Mouse (Mus musculus): Measurements from ENCODE around the gene Epas1. TPM values are rescaled to one million over a fixed set of nuclear protein-coding genes. Genes with fewer than 3 reads are reported as not detected.

Gene Epas1
- polyA plus RNA-seq, 1 experiment from 2014 or later = 2.1 TPM

DNA sequence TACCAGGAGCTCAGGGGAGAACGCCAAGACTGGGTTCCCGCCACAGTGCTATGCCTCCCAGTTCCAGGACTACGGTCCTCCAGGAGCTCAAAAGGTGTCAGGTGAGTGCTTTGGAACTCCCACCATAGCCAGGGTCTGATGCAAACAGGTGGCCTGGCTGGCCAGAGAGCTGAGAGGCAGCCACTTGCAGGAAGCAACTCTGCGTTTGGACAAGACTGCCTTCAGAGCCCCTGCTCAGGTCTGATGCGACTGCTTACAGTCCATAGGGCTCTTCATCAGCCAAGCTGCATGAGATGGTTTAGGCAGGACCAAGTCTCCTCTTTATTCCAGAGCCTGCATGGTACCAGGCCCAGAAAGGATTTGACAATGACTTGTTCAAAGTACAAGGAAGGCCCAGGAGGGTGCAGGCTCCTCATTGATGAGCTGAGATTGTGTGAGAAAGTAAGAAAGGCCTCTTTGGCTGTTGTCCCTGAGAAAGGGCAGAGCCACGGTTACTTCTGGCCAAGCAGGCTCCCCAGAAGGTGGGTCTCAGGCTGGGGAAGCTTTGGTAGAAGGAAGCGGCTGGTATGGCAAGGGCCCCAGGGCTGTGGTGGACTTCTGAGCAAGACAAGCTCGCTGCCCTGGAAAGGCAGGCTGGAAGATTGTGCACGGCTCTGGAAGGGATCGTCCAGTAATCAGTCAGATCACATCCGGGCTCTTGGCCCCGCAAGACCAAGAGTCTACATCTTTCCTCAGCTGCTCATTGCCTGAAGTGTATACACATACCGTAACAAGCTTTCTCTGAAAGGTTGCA lies 76.1 kb downstream of the Epas1 start:
- H3K4me1 ChIP-seq (replicated peaks) = no peaks in the 10 kb centered on the region
- ATAC-seq (ENCODE audit: insufficient number of reproducible peaks, insufficient read depth, low FRiP score, low TSS enrichment, low read depth) = no peak
- H3K4me3 ChIP-seq (replicated peaks) = no peak overlapping the region
- no peaks in the 10 kb centered on the region for H3K36me3 ChIP-seq
- WGBS = 86% methylated on average over 13 of the region's 13 CpGs
- no peak overlapping the region for H3K27ac ChIP-seq
- no peak overlapping the region for H3K9ac ChIP-seq (replicated peaks)
- no peak overlapping the region for H3K4me2 ChIP-seq
- no peaks in the 10 kb centered on the region for H3K27me3 ChIP-seq
- H3K9me3 ChIP-seq = no peaks in the 10 kb centered on the region

DNA sequence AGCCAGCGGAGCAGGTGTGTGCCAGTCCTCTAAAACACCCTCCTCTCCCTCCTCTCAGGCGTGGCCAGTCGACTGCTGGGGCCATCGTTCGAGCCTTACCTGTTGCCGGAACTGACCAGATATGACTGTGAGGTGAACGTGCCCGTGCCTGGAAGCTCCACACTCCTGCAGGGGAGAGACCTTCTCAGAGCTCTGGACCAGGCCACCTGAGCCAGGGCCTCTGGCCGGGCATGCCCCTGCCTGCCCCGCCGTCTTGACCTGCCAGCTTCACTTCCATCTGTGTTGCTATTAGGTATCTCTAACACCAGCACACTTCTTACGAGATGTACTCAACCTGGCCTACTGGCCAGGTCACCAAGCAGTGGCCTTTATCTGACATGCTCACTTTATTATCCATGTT lies 77.4 kb downstream of the Epas1 start:
- no peak overlapping the region for H3K4me2 ChIP-seq
- H3K36me3 ChIP-seq = no peaks in the 10 kb centered on the region
- H3K9ac ChIP-seq (replicated peaks) = no peak overlapping the region
- no peaks in the 10 kb centered on the region for H3K27me3 ChIP-seq
- no peak overlapping the region for H3K4me3 ChIP-seq (replicated peaks)
- no peaks in the 10 kb centered on the region for H3K9me3 ChIP-seq
- H3K27ac ChIP-seq = no peak overlapping the region
- no peak for ATAC-seq (ENCODE audit: insufficient number of reproducible peaks, insufficient read depth, low FRiP score, low TSS enrichment, low read depth)
- H3K4me1 ChIP-seq (replicated peaks) = no peaks in the 10 kb centered on the region
- 86% methylated on average over 12 of the region's 12 CpGs for WGBS

DNA sequence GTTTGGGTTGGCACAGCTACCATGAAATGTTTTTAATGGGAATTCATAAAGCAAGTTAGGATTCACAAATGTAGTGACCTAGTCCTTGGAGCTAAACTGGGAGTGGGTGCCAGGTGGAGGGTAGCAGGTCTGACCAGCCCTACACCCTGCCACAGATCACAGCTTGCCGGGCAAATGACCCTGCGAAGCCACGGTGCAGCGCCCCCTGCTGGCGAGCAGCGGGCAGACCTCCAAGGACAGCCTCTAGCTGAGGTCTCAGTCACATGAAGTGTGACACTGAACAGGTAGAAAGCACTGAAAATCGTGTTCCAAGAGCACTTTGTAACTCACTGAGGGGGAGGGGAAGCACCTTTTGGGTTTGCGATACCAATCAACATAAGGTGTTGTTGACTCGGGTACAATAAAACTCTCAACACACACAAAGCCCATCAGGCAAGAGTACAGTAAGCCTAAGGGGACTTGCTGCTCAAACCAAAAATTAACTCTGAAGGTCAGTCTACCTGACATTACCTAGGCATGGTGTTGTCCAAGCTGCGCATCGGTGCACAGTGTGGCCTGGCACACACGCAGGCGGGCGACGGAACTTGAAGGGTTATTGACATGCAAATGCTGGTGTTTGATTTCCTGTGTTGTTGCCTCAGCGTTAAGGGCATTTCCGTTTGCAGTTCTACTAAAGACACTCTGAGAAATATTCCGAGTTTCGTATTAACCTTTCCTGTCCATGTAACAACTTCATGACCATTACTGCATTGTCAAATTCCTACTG lies 79.2 kb downstream of the Epas1 start:
- H3K27ac ChIP-seq = no peak overlapping the region
- no peak overlapping the region for H3K4me2 ChIP-seq
- 72% methylated on average over 19 of the region's 19 CpGs for WGBS
- H3K4me1 ChIP-seq (replicated peaks) = no peaks in the 10 kb centered on the region
- H3K36me3 ChIP-seq = no peaks in the 10 kb centered on the region
- no peak overlapping the region for H3K9ac ChIP-seq (replicated peaks)
- H3K9me3 ChIP-seq = no peaks in the 10 kb centered on the region
- ATAC-seq (ENCODE audit: insufficient number of reproducible peaks, insufficient read depth, low FRiP score, low TSS enrichment, low read depth) = no peak
- H3K27me3 ChIP-seq = no peaks in the 10 kb centered on the region
- no peak overlapping the region for H3K4me3 ChIP-seq (replicated peaks)

DNA sequence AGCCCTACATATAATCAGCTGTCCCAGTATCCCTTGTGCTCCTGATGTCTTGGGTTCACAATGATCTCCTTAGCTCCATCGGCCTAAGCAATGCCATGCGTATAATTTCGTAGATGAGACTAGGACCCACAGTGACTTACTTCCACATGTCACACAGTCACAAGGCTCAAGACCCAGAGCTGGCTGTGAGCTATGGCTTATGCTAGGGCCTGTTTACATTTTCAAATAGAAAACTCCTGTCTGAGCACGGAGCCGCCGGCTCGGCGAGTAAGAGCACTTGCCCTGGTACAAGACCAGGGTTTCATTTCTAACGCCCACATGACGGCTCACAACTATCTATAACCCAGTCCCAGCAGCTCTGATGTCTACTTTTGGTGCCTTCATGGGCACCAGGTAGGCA lies 80.4 kb downstream of the Epas1 start:
- no peaks in the 10 kb centered on the region for H3K4me1 ChIP-seq (replicated peaks)
- WGBS = 94% methylated on average over 10 of the region's 10 CpGs
- ATAC-seq (ENCODE audit: insufficient number of reproducible peaks, insufficient read depth, low FRiP score, low TSS enrichment, low read depth) = no peak
- H3K9me3 ChIP-seq = no peaks in the 10 kb centered on the region
- no peaks in the 10 kb centered on the region for H3K36me3 ChIP-seq
- no peak overlapping the region for H3K9ac ChIP-seq (replicated peaks)
- no peaks in the 10 kb centered on the region for H3K27me3 ChIP-seq
- H3K4me2 ChIP-seq = no peak overlapping the region
- H3K27ac ChIP-seq = no peak overlapping the region
- H3K4me3 ChIP-seq (replicated peaks) = no peak overlapping the region

DNA sequence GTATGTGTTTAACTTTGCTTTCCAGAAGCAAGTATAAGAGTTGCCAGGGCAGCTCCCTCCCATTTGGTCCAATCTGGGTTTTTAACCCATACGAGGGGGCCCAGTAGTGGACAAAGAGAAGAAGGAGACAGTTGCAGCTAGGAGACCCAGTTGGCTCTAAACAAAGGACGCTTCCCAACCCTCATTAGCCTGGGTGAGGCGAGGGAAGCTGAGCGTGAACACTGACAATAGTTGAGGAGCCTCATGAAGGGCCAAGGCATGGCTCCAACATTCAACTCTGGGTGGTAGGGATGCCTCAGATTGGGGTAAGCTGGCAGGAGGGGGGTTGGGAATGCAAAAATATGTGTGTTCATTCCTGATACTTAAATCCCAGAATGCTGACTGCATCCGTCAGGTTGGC lies 85.8 kb downstream of the Epas1 start:
- no peak for ATAC-seq (ENCODE audit: insufficient number of reproducible peaks, insufficient read depth, low FRiP score, low TSS enrichment, low read depth)
- no peaks in the 10 kb centered on the region for H3K36me3 ChIP-seq
- H3K9ac ChIP-seq (replicated peaks) = no peak overlapping the region
- no peaks in the 10 kb centered on the region for H3K9me3 ChIP-seq
- H3K4me3 ChIP-seq (replicated peaks) = no peak overlapping the region
- WGBS = 86% methylated on average over 5 of the region's 5 CpGs
- H3K27ac ChIP-seq = no peak overlapping the region
- H3K4me1 ChIP-seq (replicated peaks) = no peaks in the 10 kb centered on the region
- H3K27me3 ChIP-seq = no peaks in the 10 kb centered on the region
- H3K4me2 ChIP-seq = no peak overlapping the region

DNA sequence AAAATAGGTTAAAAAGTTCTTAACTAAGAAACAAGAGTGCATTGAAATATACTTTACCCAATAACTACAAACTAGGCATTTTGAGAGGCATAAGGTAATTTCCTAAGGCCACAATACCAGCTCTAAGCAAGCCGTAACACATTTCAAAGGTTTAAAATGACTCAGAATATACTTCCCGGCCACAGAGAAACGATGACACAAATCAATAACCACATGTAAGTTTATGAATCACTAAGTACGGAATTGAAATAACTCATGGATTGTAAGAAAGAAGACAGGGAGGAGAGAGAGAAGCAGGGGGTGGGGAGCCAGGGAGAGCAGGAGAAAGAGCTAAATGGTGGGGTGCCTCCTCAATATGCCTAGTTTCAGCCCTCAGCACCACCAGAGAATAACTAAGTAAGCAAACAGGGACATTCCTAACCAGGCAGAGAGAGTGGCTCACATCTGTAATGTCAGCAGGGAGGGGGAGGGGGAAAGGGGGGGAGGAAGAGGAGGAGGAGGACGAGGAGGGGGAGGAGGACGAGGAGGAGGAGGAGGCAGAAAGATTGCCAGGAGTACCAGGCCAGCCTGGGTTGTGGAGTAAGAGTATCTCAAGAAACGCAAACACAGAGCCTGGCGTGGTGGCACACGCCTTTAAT lies 97.3 kb downstream of the Epas1 start:
- no peak for ATAC-seq (ENCODE audit: insufficient number of reproducible peaks, insufficient read depth, low FRiP score, low TSS enrichment, low read depth)
- no peak overlapping the region for H3K27ac ChIP-seq
- H3K4me2 ChIP-seq = no peak overlapping the region
- H3K27me3 ChIP-seq = no peaks in the 10 kb centered on the region
- no peaks in the 10 kb centered on the region for H3K9me3 ChIP-seq
- no peaks in the 10 kb centered on the region for H3K36me3 ChIP-seq
- H3K4me3 ChIP-seq (replicated peaks) = no peak overlapping the region
- H3K9ac ChIP-seq (replicated peaks) = no peak overlapping the region
- 67% methylated on average over 9 of the region's 9 CpGs for WGBS
- no peaks in the 10 kb centered on the region for H3K4me1 ChIP-seq (replicated peaks)

DNA sequence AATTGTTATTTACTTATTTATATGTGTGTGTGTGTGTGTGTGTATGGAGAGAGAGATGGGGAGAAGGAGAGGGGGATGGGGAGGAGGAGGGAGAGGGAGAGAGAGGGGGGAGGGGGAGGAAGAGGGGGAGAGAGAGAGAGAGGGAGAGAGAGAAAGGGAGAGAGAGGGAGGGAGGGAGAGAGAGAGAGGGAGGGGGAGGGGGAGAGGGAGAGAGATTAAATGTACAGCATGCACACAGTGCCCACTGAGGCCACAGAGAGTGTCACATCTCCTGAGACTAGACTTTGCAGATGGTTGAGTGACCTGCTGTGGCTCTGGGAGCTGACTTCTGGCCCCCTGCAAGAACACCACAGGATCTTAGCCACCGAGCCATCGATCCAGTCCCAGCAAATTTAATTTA lies 98.3 kb downstream of the Epas1 start:
- no peaks in the 10 kb centered on the region for H3K36me3 ChIP-seq

DNA sequence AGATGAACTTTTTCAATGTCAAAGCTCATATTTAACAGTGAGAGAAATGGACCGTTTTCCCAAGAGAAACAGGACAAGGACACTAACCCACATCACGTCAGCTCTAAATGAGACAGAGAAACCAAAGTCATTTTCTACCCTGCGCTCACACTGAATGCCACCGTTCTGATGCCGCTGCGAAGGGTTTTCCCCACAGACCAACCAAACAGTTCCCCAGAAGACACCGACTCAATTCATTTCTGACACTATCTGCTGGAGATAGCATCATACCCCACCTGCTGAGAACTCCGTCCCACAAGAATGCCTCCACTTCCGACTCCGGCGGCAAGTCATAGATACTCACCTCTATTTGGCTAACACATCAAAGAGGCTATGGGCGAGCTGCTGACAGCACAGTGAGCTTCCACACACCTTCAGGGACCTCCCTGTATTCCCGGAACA lies 99.1 kb downstream of the Epas1 start:
- H3K36me3 ChIP-seq = no peaks in the 10 kb centered on the region
- no peaks in the 10 kb centered on the region for H3K9me3 ChIP-seq
- no peaks in the 10 kb centered on the region for H3K27me3 ChIP-seq
- H3K9ac ChIP-seq (replicated peaks) = no peak overlapping the region
- no peak overlapping the region for H3K4me2 ChIP-seq
- 74% methylated on average over 13 of the region's 13 CpGs for WGBS
- no peak for ATAC-seq (ENCODE audit: insufficient number of reproducible peaks, insufficient read depth, low FRiP score, low TSS enrichment, low read depth)
- no peak overlapping the region for H3K4me3 ChIP-seq (replicated peaks)
- no peak overlapping the region for H3K27ac ChIP-seq
- H3K4me1 ChIP-seq (replicated peaks) = no peaks in the 10 kb centered on the region

More for the DNA sequence above, 98.3 kb downstream of the Epas1 start:
- ATAC-seq (ENCODE audit: insufficient number of reproducible peaks, insufficient read depth, low FRiP score, low TSS enrichment, low read depth) = no peak
- Histone ChIP-seq H3K4me1 (replicated peaks) (no peaks in the 10 kb centered on the region), H3K27ac (no peak overlapping the region), H3K9ac (replicated peaks) (no peak overlapping the region), H3K4me2 (no peak overlapping the region), H3K4me3 (replicated peaks) (no peak overlapping the region), H3K9me3 (no peaks in the 10 kb centered on the region), H3K27me3 (no peaks in the 10 kb centered on the region)
- 67% methylated on average over 2 of the region's 2 CpGs for WGBS

DNA sequence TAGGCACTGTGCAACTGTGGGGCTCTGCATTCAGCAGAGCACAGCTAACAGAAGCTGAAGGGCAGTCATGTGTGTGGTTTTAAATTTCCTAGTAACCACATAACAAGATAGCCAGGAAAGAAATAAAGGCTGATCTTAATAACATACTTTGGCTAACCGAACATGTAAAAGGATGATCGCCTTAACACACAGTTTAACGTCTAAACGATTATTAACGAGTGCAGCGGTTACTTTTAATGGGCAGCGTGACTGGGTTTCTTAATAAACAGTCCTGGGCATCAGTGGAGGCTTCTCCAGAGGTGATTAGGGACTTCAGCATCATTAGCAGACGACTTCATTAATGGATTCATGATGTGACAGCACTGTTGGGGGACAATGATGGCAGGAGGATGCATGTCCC lies 117.1 kb downstream of the Epas1 start:
- Histone ChIP-seq H3K4me1 (replicated peaks) (no peaks in the 10 kb centered on the region), H3K36me3 (no peaks in the 10 kb centered on the region), H3K9ac (replicated peaks) (no peak overlapping the region), H3K9me3 (no peaks in the 10 kb centered on the region), H3K27ac (no peak overlapping the region), H3K4me2 (no peak overlapping the region), H3K4me3 (replicated peaks) (no peak overlapping the region), H3K27me3 (no peaks in the 10 kb centered on the region)
- WGBS = 61% methylated on average over 8 of the region's 8 CpGs
- no peak for ATAC-seq (ENCODE audit: insufficient number of reproducible peaks, insufficient read depth, low FRiP score, low TSS enrichment, low read depth)

DNA sequence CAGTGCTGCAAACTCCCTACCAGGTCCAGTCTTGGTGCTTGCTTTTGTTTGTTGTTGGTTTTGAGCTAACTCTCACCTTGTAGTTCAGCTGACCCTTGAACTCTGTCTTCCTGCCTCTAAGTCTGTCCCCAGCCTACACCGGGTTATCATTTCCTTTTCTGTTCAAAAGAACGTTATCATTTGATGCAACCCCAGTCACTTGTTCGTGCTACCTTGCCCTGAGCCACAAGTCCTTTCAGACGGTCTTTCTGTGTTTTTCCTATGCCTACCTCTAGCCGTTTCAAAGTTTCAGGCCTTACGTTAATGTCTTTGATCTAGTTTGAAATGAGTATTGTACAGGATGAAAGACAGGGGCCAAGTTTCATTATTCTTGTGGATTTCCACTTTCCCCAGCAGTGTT lies 119.1 kb downstream of the Epas1 start:
- Histone ChIP-seq H3K4me3 (replicated peaks) (no peak overlapping the region), H3K9ac (replicated peaks) (no peak overlapping the region), H3K27me3 (no peaks in the 10 kb centered on the region), H3K4me2 (no peak overlapping the region), H3K27ac (no peak overlapping the region), H3K9me3 (no peaks in the 10 kb centered on the region), H3K4me1 (replicated peaks) (no peaks in the 10 kb centered on the region), H3K36me3 (no peaks in the 10 kb centered on the region)
- WGBS = 73% methylated on average over 6 of the region's 6 CpGs
- ATAC-seq (ENCODE audit: insufficient number of reproducible peaks, insufficient read depth, low FRiP score, low TSS enrichment, low read depth) = no peak

DNA sequence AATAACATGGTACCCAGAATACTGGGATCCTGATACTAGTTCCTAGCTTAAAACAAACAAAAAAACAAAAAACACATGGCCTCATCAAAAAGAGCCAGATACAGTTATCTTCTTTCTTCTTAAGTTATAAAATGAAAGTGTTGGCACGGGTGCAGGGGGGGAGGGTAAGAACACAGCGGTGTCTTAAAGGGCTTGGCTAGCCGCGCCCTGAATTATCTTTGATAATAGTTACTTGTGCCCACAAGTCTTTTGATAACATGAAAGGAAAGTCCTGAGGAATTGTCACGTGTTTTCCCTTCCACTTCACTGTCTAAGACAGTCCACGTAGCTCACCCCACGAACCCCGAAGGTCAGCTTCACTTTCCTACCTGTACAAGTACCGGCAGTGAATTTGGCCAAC lies 123.4 kb downstream of the Epas1 start:
- no peak overlapping the region for H3K27ac ChIP-seq
- no peak for ATAC-seq (ENCODE audit: insufficient number of reproducible peaks, insufficient read depth, low FRiP score, low TSS enrichment, low read depth)
- WGBS = 87% methylated on average over 9 of the region's 9 CpGs
- no peak overlapping the region for H3K4me2 ChIP-seq
- no peaks in the 10 kb centered on the region for H3K27me3 ChIP-seq
- no peaks in the 10 kb centered on the region for H3K4me1 ChIP-seq (replicated peaks)
- no peak overlapping the region for H3K4me3 ChIP-seq (replicated peaks)
- no peaks in the 10 kb centered on the region for H3K9me3 ChIP-seq
- H3K9ac ChIP-seq (replicated peaks) = no peak overlapping the region
- H3K36me3 ChIP-seq = no peaks in the 10 kb centered on the region
